Mouse (Mus musculus) liver, embryonic 12.5 days (tissue): ENCODE results near the gene Fam83g. TPM values are rescaled to one million over a fixed set of nuclear protein-coding genes. Genes with fewer than 3 reads are reported as not detected.

Source experiments
- ATAC-seq: fragments of 200-750 bp; cut with Nextera tagmentation; 2 replicates; pipeline ENCODE4 v1.8.0; 2017; ENCODE audit warnings: moderate number of reproducible peaks, mild to moderate bottlenecking, moderate library complexity
- H3K27ac ChIP-seq: fragments of 300-500 bp; sonication (generic); 2 replicates; pipeline ENCODE4 v1.5.1; 2016; ENCODE audit warnings: mild to moderate bottlenecking
- H3K27me3 ChIP-seq: fragments of 300-500 bp; sonication (generic); replicated peaks from 2 replicates; pipeline ENCODE4 v1.6.1; 2016; ENCODE audit warnings: mild to moderate bottlenecking, moderate library complexity
- H3K36me3 ChIP-seq: fragments of 300-500 bp; sonication (generic); 2 replicates; pipeline ENCODE4 v1.6.1; 2016; ENCODE audit warnings: mild to moderate bottlenecking, moderate library complexity
- H3K4me1 ChIP-seq: fragments of 300-500 bp; sonication (generic); 2 replicates; pipeline ENCODE4 v1.6.1; 2016
- H3K4me2 ChIP-seq: fragments of 300-500 bp; sonication (generic); 2 replicates; pipeline ENCODE4 v1.6.1; 2016; ENCODE audit warnings: mild to moderate bottlenecking, moderate library complexity
- H3K4me3 ChIP-seq: fragments of 300-500 bp; sonication (generic); 2 replicates; pipeline ENCODE4 v1.5.1; 2016; ENCODE audit warnings: mild to moderate bottlenecking, moderate library complexity
- H3K9ac ChIP-seq: fragments of 300-500 bp; sonication (generic); 2 replicates; pipeline ENCODE4 v1.6.1; 2016; ENCODE audit warnings: mild to moderate bottlenecking, moderate library complexity
- H3K9me3 ChIP-seq: fragments of 300-500 bp; sonication (generic); replicated peaks from 2 replicates; pipeline ENCODE4 v1.6.1; 2016; ENCODE audit warnings: mild to moderate bottlenecking, moderate library complexity
- WGBS: fragments of 180-500 bp; shearing (Covaris S2); methylation state at CpG from one replicate; pipeline ENCODE4 v1.1.7; 2016; ENCODE audit not compliant: insufficient replicate concordance; 5-methylcytosine and 5-hydroxymethylcytosine counted together
- polyA plus RNA-seq: library from polyadenylated mRNA; unstranded; fragments of >200 nt; fragmentation: Nextera tagmentation; extraction: Ambion mirVana; gene quantifications from 2 replicates; pipeline ENCODE4 v1.2.1, GENCODE M21; 2016

The Fam83g gene
- polyA plus RNA-seq, 1 experiment from 2014 or later: 8.2 TPM

- Histone ChIP-seq H3K9me3 (no peaks in the 10 kb centered on the region), H3K4me2 (peak overlapping the region; percentile 94), H3K4me3 (peak overlapping the region; percentile 70), H3K36me3 (peaks cover 16% of the 10 kb centered on the region), H3K9ac (peak overlapping the region; percentile 82), H3K4me1 (peaks cover 66% of the 10 kb centered on the region), H3K27me3 (peaks cover 58% of the 10 kb centered on the region), H3K27ac (peak overlapping the region; percentile 83)
- 10% methylated on average over 2 of the region's 2 CpGs for WGBS
- peak; percentile 83 for ATAC-seq
These were observed 2.2 kb downstream of the Fam83g start for GRCm38 (mm10) chr11:61686141-61686540.

- H3K4me3 ChIP-seq: peak overlapping the region; percentile 70
- H3K9ac ChIP-seq: peak overlapping the region; percentile 82
- H3K36me3 ChIP-seq: peaks cover 19% of the 10 kb centered on the region
- H3K4me2 ChIP-seq: peak overlapping the region; percentile 94
- peaks cover 49% of the 10 kb centered on the region for H3K27me3 ChIP-seq
- peak overlapping the region; percentile 83 for H3K27ac ChIP-seq
- H3K9me3 ChIP-seq: no peaks in the 10 kb centered on the region
- peaks cover 66% of the 10 kb centered on the region for H3K4me1 ChIP-seq
- ATAC-seq: no peak
- 36% methylated on average over 10 of the region's 10 CpGs for WGBS
These were observed 3.1 kb downstream of the Fam83g start for GRCm38 (mm10) chr11:61686906-61687453.

DNA sequence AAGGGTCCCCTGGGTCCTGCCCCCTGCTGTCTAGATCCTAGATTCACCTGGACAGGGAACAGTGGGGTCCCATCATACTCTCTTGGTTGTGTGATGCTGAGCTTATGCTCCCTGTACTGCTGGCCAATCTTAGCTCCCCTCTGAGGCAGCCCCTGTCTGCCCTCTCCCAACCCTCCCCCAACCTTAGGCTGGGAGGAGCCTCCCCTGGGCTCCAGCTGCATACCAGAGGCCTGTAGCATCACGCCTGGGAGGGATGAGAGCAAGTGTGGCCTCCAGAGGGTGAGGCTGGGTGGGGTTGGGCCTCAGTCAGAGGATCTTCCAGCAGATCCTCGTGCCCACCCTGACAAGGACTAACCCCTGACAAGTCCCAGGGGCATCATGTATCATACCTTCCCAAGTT is 3.7 kb downstream of the Fam83g start:
- peak overlapping the region; percentile 82 for H3K9ac ChIP-seq
- peaks cover 48% of the 10 kb centered on the region for H3K27me3 ChIP-seq
- no peaks in the 10 kb centered on the region for H3K9me3 ChIP-seq
- WGBS: 33% methylated on average over 2 of the region's 2 CpGs
- H3K4me2 ChIP-seq: peak overlapping the region; percentile 94
- peak overlapping the region; percentile 70 for H3K4me3 ChIP-seq
- peaks cover 25% of the 10 kb centered on the region for H3K36me3 ChIP-seq
- ATAC-seq: no peak
- peaks cover 66% of the 10 kb centered on the region for H3K4me1 ChIP-seq
- H3K27ac ChIP-seq: no peak overlapping the region

- Histone ChIP-seq H3K4me3 (no peak overlapping the region), H3K36me3 (peaks cover 66% of the 10 kb centered on the region), H3K4me2 (no peak overlapping the region), H3K9ac (no peak overlapping the region), H3K4me1 (peaks cover 18% of the 10 kb centered on the region), H3K9me3 (no peaks in the 10 kb centered on the region), H3K27me3 (peaks cover 22% of the 10 kb centered on the region), H3K27ac (no peak overlapping the region)
- ATAC-seq: no peak
- WGBS: 80% methylated on average over 5 of the region's 5 CpGs
These were observed 9.1 kb downstream of the Fam83g start for GRCm38 (mm10) chr11:61692996-61693395.

GRCm38 (mm10) chr11:61698852-61699251 is 15.0 kb downstream of the Fam83g start:
- no peaks in the 10 kb centered on the region for H3K9me3 ChIP-seq
- H3K27ac ChIP-seq: no peak overlapping the region
- no peak overlapping the region for H3K4me3 ChIP-seq
- no peaks in the 10 kb centered on the region for H3K4me1 ChIP-seq
- peaks cover 88% of the 10 kb centered on the region for H3K36me3 ChIP-seq
- no peak overlapping the region for H3K4me2 ChIP-seq
- no peak overlapping the region for H3K9ac ChIP-seq
- no peak for ATAC-seq
- peaks cover 8% of the 10 kb centered on the region; the same call in 1 of the 2 replicates for H3K27me3 ChIP-seq

- Histone ChIP-seq H3K27me3 (peaks cover 8% of the 10 kb centered on the region; the same call in 1 of the 2 replicates), H3K9ac (no peak overlapping the region), H3K9me3 (no peaks in the 10 kb centered on the region), H3K4me3 (no peak overlapping the region), H3K4me1 (no peaks in the 10 kb centered on the region), H3K4me2 (no peak overlapping the region), H3K27ac (no peak overlapping the region), H3K36me3 (peaks cover 83% of the 10 kb centered on the region)
- WGBS: 80% methylated on average over 5 of the region's 5 CpGs
- ATAC-seq: no peak
These were observed 15.6 kb downstream of the Fam83g start for GRCm38 (mm10) chr11:61699460-61699859.

- Histone ChIP-seq H3K27me3 (peaks cover 8% of the 10 kb centered on the region; the same call in 1 of the 2 replicates), H3K9ac (no peak overlapping the region), H3K4me1 (no peaks in the 10 kb centered on the region), H3K9me3 (no peaks in the 10 kb centered on the region), H3K27ac (no peak overlapping the region), H3K4me3 (no peak overlapping the region), H3K4me2 (no peak overlapping the region), H3K36me3 (peaks cover 78% of the 10 kb centered on the region)
- WGBS: 60% methylated on average over 4 of the region's 4 CpGs
- ATAC-seq: no peak
These were observed 16.0 kb downstream of the Fam83g start for GRCm38 (mm10) chr11:61699933-61700332.

GRCm38 (mm10) chr11:61701696-61702095 is 17.8 kb downstream of the Fam83g start:
- H3K4me1 ChIP-seq: 0 out of 2 replicates have a peak, but pooled peaks cover 5% of the 10 kb centered on the region
- H3K9ac ChIP-seq: no peak overlapping the region
- no peak for ATAC-seq
- H3K27ac ChIP-seq: no peak overlapping the region
- H3K9me3 ChIP-seq: no peaks in the 10 kb centered on the region
- 79% methylated on average over 5 of the region's 5 CpGs for WGBS
- H3K36me3 ChIP-seq: peaks cover 61% of the 10 kb centered on the region
- H3K4me2 ChIP-seq: no peak overlapping the region
- H3K4me3 ChIP-seq: no peak overlapping the region
- H3K27me3 ChIP-seq: 0 out of 2 replicates have a peak, but pooled peaks cover 4% of the 10 kb centered on the region

DNA sequence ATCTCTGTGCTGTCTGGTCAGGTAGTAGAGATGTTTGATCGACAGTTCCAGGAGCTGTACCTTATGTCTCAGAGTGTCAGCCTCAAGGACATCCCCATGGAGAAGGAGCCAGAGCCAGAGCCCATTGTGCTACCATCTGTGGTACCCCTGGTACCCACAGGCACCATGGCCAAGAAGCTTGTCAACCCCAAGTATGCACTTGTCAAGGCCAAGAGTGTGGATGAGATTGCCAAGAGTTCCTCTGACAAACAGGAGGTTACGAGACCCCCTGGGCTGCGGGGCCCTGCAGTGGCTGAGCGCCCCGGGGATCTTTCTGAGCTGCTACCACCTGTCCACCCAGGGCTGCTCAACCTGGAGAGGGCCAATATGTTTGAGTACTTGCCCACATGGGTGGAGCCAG is 18.6 kb downstream of the Fam83g start:
- Histone ChIP-seq H3K27ac (no peak overlapping the region), H3K36me3 (peaks cover 59% of the 10 kb centered on the region), H3K9ac (no peak overlapping the region), H3K4me3 (no peak overlapping the region), H3K9me3 (no peaks in the 10 kb centered on the region), H3K4me2 (no peak overlapping the region), H3K27me3 (0 out of 2 replicates have a peak, but pooled peaks cover 4% of the 10 kb centered on the region), H3K4me1 (0 out of 2 replicates have a peak, but pooled peaks cover 5% of the 10 kb centered on the region)
- 87% methylated on average over 5 of the region's 5 CpGs for WGBS
- no peak for ATAC-seq

- H3K9me3 ChIP-seq: no peaks in the 10 kb centered on the region
These were observed 21.7 kb downstream of the Fam83g start for GRCm38 (mm10) chr11:61705581-61705980.

GRCm38 (mm10) chr11:61706232-61706631 is 22.3 kb downstream of the Fam83g start:
- 45% methylated on average over 4 of the region's 4 CpGs for WGBS
- no peak overlapping the region for H3K9ac ChIP-seq
- H3K9me3 ChIP-seq: no peaks in the 10 kb centered on the region
- H3K36me3 ChIP-seq: peaks cover 35% of the 10 kb centered on the region
- no peak overlapping the region for H3K27ac ChIP-seq
- peaks cover 16% of the 10 kb centered on the region; the same call in 1 of the 2 replicates for H3K27me3 ChIP-seq
- H3K4me3 ChIP-seq: no peak overlapping the region
- H3K4me1 ChIP-seq: 0 out of 2 replicates have a peak, but pooled peaks cover 5% of the 10 kb centered on the region
- ATAC-seq: no peak
- H3K4me2 ChIP-seq: no peak overlapping the region

More at GRCm38 (mm10) chr11:61705581-61705980, 21.7 kb downstream of the Fam83g start:
- H3K9ac ChIP-seq: no peak overlapping the region
- WGBS: 76% methylated on average over 2 of the region's 2 CpGs
- peaks cover 42% of the 10 kb centered on the region for H3K36me3 ChIP-seq
- ATAC-seq: no peak
- H3K27me3 ChIP-seq: peaks cover 13% of the 10 kb centered on the region; the same call in 1 of the 2 replicates
- H3K4me3 ChIP-seq: no peak overlapping the region
- no peak overlapping the region for H3K4me2 ChIP-seq
- H3K4me1 ChIP-seq: 0 out of 2 replicates have a peak, but pooled peaks cover 5% of the 10 kb centered on the region
- H3K27ac ChIP-seq: no peak overlapping the region

DNA sequence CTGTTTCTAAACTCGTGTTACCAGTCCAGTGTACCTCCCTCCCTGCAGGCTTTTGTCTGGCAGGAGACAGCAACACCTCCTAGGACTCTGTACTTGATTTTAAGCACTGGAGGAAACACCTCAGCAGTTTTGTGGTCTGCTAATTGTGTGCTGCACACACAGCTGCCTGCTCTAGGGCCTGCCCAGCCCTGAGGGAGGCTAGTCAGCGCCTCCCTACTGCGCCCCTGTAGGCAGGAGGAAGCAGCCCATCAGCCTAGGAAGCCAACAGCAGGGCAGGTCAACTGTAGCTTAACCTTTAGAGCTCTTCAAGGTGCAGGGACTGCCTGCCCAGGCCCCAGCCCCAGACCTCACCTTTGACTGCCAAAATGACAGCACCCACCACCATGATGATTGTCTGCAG is 25.0 kb downstream of the Fam83g start:
- H3K9me3 ChIP-seq: no peaks in the 10 kb centered on the region
- WGBS: 62% methylated on average over 3 of the region's 3 CpGs
- H3K27me3 ChIP-seq: peaks cover 43% of the 10 kb centered on the region
- H3K4me3 ChIP-seq: no peak overlapping the region
- no peak for ATAC-seq
- peaks cover 9% of the 10 kb centered on the region for H3K36me3 ChIP-seq
- no peak overlapping the region for H3K27ac ChIP-seq
- no peak overlapping the region for H3K9ac ChIP-seq
- H3K4me2 ChIP-seq: no peak overlapping the region
- H3K4me1 ChIP-seq: 0 out of 2 replicates have a peak, but pooled peaks cover 5% of the 10 kb centered on the region
